Mouse (Mus musculus) intestine, postnatal 0 days (tissue): ENCODE data around the gene Rassf2. TPM values are rescaled to one million over a fixed set of nuclear protein-coding genes. Genes with fewer than 3 reads are reported as not detected.

Source experiments
- ATAC-seq: fragments of 200-750 bp; cut with Nextera tagmentation; 2 replicates; pipeline ENCODE4 v1.8.0; 2017; ENCODE audit warnings: mild to moderate bottlenecking, moderate TSS enrichment, moderate library complexity
- H3K27ac ChIP-seq: fragments of 300-500 bp; sonication (generic); 2 replicates; pipeline ENCODE4 v1.5.1; 2014; ENCODE audit warnings: mild to moderate bottlenecking, low read depth, low read length, moderate library complexity
- H3K27me3 ChIP-seq: fragments of 300-500 bp; sonication (generic); replicated peaks from 2 replicates; pipeline ENCODE4 v1.6.1; 2014; ENCODE audit warnings: low read length, mixed read lengths; ENCODE audit not compliant: control insufficient read depth, insufficient read depth
- H3K36me3 ChIP-seq: fragments of 300-500 bp; sonication (generic); 2 replicates; pipeline ENCODE4 v1.6.1; 2014; ENCODE audit warnings: mild to moderate bottlenecking, moderate library complexity; ENCODE audit not compliant: control insufficient read depth, insufficient read depth
- H3K4me1 ChIP-seq: fragments of 300-500 bp; sonication (generic); replicated peaks from 2 replicates; pipeline ENCODE4 v1.6.1; 2014; ENCODE audit warnings: antibody characterized with exemption, low read length, mixed read lengths; ENCODE audit not compliant: control insufficient read depth, insufficient read depth
- H3K4me2 ChIP-seq: fragments of 300-500 bp; sonication (generic); replicated peaks from 2 replicates; pipeline ENCODE4 v1.6.1; 2014; ENCODE audit warnings: low read depth, mild to moderate bottlenecking, moderate library complexity
- H3K4me3 ChIP-seq: fragments of 300-500 bp; sonication (generic); 2 replicates; pipeline ENCODE4 v1.5.1; 2014; ENCODE audit warnings: low read depth, low read length
- H3K9ac ChIP-seq: fragments of 300-500 bp; sonication (generic); 2 replicates; pipeline ENCODE4 v1.6.1; 2014; ENCODE audit warnings: mild to moderate bottlenecking, low read depth, low read length
- H3K9me3 ChIP-seq: fragments of 300-500 bp; sonication (generic); 2 replicates; pipeline ENCODE4 v1.6.1; 2016; ENCODE audit warnings: mixed run types; ENCODE audit not compliant: control insufficient read depth
- CTCF ChIP-seq: sonication (generic); IDR thresholded peaks from 2 replicates; pipeline ENCODE4 v1.5.1; 2016; ENCODE audit warnings: low read depth, mild to moderate bottlenecking, control low read depth, antibody characterized with exemption, moderate library complexity
- WGBS: fragments of 180-500 bp; shearing (Covaris S2); extraction: QIAGEN DNeasy Blood & Tissue Kit; methylation state at CpG from one replicate; pipeline ENCODE4 v1.1.7; 2014; 5-methylcytosine and 5-hydroxymethylcytosine counted together
- polyA plus RNA-seq: library from polyadenylated mRNA; unstranded; fragments of >200 nt; fragmentation: Nextera tagmentation; extraction: Ambion mirVana; gene quantifications from 2 replicates; pipeline ENCODE4 v1.2.1, GENCODE M21; 2015

Rassf2 gene
- polyA plus RNA-seq, 1 experiment from 2014 or later = 4.4 TPM

- Histone ChIP-seq H3K27ac (no peak overlapping the region), H3K4me3 (no peak overlapping the region), H3K9ac (no peak overlapping the region), H3K27me3 (peaks cover 5% of the 10 kb centered on the region; the same call in 1 of the 2 replicates), H3K4me1 (no peaks in the 10 kb centered on the region), H3K4me2 (no peak overlapping the region), H3K36me3 (no peaks in the 10 kb centered on the region), H3K9me3 (peaks cover 3% of the 10 kb centered on the region; the same call in 1 of the 2 replicates)
- no peak for ATAC-seq
- no peak for TF ChIP-seq CTCF
- 32% methylated on average over 9 of the region's 9 CpGs for WGBS
Measured at GRCm38 (mm10) chr2:131980866-131981265, 49.2 kb downstream of the Rassf2 start.

- Histone ChIP-seq H3K36me3 (no peaks in the 10 kb centered on the region), H3K9ac (no peak overlapping the region), H3K4me1 (no peaks in the 10 kb centered on the region), H3K9me3 (peaks cover 3% of the 10 kb centered on the region; the same call in 1 of the 2 replicates), H3K27ac (no peak overlapping the region), H3K27me3 (no peaks in the 10 kb centered on the region), H3K4me2 (no peak overlapping the region), H3K4me3 (no peak overlapping the region)
- WGBS = 48% methylated on average over 3 of the region's 3 CpGs
- no peak for ATAC-seq
- TF ChIP-seq CTCF = no peak
Measured at GRCm38 (mm10) chr2:131976663-131977062, 53.4 kb downstream of the Rassf2 start.

- H3K4me3 ChIP-seq = no peak overlapping the region
- no peak for ATAC-seq
- no peak overlapping the region for H3K27ac ChIP-seq
- no peak overlapping the region for H3K4me2 ChIP-seq
- no peaks in the 10 kb centered on the region for H3K27me3 ChIP-seq
- no peaks in the 10 kb centered on the region for H3K36me3 ChIP-seq
- H3K9ac ChIP-seq = no peak overlapping the region
- no peak for TF ChIP-seq CTCF
- H3K4me1 ChIP-seq = no peaks in the 10 kb centered on the region
- WGBS = 62% methylated on average over 4 of the region's 4 CpGs
- H3K9me3 ChIP-seq = no peaks in the 10 kb centered on the region
Measured at GRCm38 (mm10) chr2:131971098-131971497, 59.0 kb downstream of the Rassf2 start.

- no peak overlapping the region for H3K27ac ChIP-seq
- no peaks in the 10 kb centered on the region for H3K36me3 ChIP-seq
- no peak for TF ChIP-seq CTCF
- H3K9me3 ChIP-seq = no peaks in the 10 kb centered on the region
- no peak overlapping the region for H3K4me3 ChIP-seq
- 94% methylated on average over 2 of the region's 2 CpGs for WGBS
- no peak overlapping the region for H3K4me2 ChIP-seq
- no peak overlapping the region for H3K9ac ChIP-seq
- no peaks in the 10 kb centered on the region for H3K4me1 ChIP-seq
- ATAC-seq = no peak
- no peaks in the 10 kb centered on the region for H3K27me3 ChIP-seq
Measured at GRCm38 (mm10) chr2:131970597-131970996, 59.5 kb downstream of the Rassf2 start.

- Histone ChIP-seq H3K4me3 (no peak overlapping the region), H3K27ac (no peak overlapping the region), H3K36me3 (no peaks in the 10 kb centered on the region), H3K4me1 (no peaks in the 10 kb centered on the region), H3K9ac (no peak overlapping the region), H3K4me2 (no peak overlapping the region), H3K9me3 (no peaks in the 10 kb centered on the region), H3K27me3 (no peaks in the 10 kb centered on the region)
- TF ChIP-seq CTCF = no peak
- WGBS = 72% methylated on average over 2 of the region's 2 CpGs
- ATAC-seq = no peak
Measured at GRCm38 (mm10) chr2:131961671-131962070, 68.4 kb downstream of the Rassf2 start.

GRCm38 (mm10) chr2:131957731-131958222 is 72.3 kb downstream of the Rassf2 start:
- H3K4me2 ChIP-seq = no peak overlapping the region
- no peaks in the 10 kb centered on the region for H3K36me3 ChIP-seq
- no peaks in the 10 kb centered on the region for H3K9me3 ChIP-seq
- no peak for TF ChIP-seq CTCF
- no peak overlapping the region for H3K27ac ChIP-seq
- no peak overlapping the region for H3K4me3 ChIP-seq
- no peaks in the 10 kb centered on the region for H3K4me1 ChIP-seq
- H3K27me3 ChIP-seq = peaks cover 8% of the 10 kb centered on the region
- no peak for ATAC-seq
- no peak overlapping the region for H3K9ac ChIP-seq
- 46% methylated on average over 9 of the region's 9 CpGs for WGBS
